Mouse (Mus musculus): ENCODE data around the gene Scarb1.

DNA sequence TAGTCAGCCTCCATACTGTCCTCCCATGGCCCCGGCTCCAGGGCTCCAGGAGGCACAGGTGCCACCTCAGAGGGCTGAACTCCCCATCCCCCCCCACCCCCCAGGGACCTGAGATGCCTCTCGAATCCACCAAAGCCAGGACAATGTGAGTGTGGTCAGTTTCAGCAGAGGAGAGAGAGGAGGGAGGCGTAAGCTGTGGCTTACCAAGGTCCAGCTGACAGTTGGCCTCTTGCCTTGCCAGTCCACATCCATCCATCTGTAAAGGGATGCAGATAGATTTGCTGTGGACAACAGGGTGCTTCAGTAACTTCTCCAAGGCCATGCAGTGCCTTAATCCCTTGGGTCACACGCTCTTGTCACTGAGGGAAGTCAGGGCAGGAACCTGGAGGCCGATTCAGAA is 110.4 kb downstream of the Scarb1 start:
- TF ChIP-seq CTCF (IDR thresholded peaks at IDR 0.05; ENCODE audit: low read depth) (no peak), EP300 (IDR thresholded peaks at IDR 0.05; ENCODE audit: low read depth) (no peak)

Data from heart, postnatal 0 days (tissue).